Mouse (Mus musculus): ENCODE data around the gene Gnpat. TPM values are rescaled to one million over a fixed set of nuclear protein-coding genes. Genes with fewer than 3 reads are reported as not detected.
A peak's percentile ranks its signal among the peaks of the same experiment; 100 is the strongest.

Gnpat gene
- polyA plus RNA-seq, 1 experiment from 2014 or later: 99.0 TPM

DNA sequence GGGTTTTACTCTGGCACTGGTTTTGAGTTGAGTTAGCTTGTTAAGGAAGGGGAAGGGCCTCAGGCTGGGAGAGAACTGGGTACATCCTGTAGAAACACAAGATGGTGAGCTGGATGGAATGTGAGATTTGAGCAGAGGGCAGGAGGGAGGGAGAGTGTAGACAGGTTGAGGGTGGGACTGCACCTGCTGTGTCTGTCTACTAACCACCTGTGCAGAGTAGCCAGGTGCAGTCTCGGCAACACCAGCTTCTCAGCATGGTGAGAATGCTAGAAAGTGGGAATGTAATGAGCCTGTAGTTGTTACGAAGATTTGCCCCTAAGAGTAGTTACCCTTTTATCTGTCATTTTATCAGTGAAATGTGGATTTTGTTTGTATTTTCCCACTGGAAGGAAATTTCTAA lies 42.6 kb downstream of the Gnpat start:
- WGBS: 87% methylated on average over 2 of the region's 2 CpGs
- Histone ChIP-seq H3K9ac (ENCODE audit: low read length) (no peak overlapping the region), H3K4me3 (ENCODE audit: low read length) (no peak overlapping the region), H3K9me3 (ENCODE audit: control insufficient read depth, low read length) (no peaks in the 10 kb centered on the region), H3K36me3 (ENCODE audit: control insufficient read depth, insufficient read depth, low read length) (peaks cover 48% of the 10 kb centered on the region), H3K27ac (ENCODE audit: low read length) (no peak overlapping the region), H3K4me1 (replicated peaks; ENCODE audit: control insufficient read depth, insufficient read depth, low read length) (no peaks in the 10 kb centered on the region), H3K27me3 (ENCODE audit: control insufficient read depth, insufficient read depth, low read depth, low read length) (no peaks in the 10 kb centered on the region), H3K4me2 (ENCODE audit: low read depth, low read length) (no peak overlapping the region)
- no peak for ATAC-seq (ENCODE audit: low read depth)

DNA sequence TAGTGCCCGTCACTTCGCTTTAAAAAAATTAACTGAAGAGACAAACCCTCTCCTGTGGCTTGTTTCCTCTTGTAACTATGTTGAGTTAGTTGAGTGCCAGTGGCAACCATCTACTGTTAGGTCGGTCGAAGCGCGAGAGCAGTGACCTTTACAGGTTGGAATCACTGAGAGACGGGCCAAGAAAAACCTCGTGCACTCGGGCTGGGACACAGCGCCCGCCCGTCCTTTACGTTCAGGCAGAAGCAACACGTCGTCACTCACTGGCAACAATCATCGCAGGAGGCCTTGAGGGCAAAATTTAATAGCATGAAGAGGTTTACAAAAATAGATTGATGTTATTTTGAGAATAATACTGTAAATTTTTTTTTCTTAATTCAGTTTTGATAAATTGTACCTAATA lies 47.1 kb downstream of the Gnpat start:
- Histone ChIP-seq H3K4me3 (ENCODE audit: low read length) (no peak overlapping the region), H3K27me3 (ENCODE audit: control insufficient read depth, insufficient read depth, low read depth, low read length) (no peaks in the 10 kb centered on the region), H3K9ac (ENCODE audit: low read length) (no peak overlapping the region), H3K36me3 (ENCODE audit: control insufficient read depth, insufficient read depth, low read length) (peaks cover 48% of the 10 kb centered on the region), H3K4me1 (replicated peaks; ENCODE audit: control insufficient read depth, insufficient read depth, low read length) (no peaks in the 10 kb centered on the region), H3K27ac (ENCODE audit: low read length) (no peak overlapping the region), H3K4me2 (ENCODE audit: low read depth, low read length) (no peak overlapping the region), H3K9me3 (ENCODE audit: control insufficient read depth, low read length) (no peaks in the 10 kb centered on the region)
- no peak for ATAC-seq (ENCODE audit: low read depth)
- 89% methylated on average over 16 of the region's 16 CpGs for WGBS

DNA sequence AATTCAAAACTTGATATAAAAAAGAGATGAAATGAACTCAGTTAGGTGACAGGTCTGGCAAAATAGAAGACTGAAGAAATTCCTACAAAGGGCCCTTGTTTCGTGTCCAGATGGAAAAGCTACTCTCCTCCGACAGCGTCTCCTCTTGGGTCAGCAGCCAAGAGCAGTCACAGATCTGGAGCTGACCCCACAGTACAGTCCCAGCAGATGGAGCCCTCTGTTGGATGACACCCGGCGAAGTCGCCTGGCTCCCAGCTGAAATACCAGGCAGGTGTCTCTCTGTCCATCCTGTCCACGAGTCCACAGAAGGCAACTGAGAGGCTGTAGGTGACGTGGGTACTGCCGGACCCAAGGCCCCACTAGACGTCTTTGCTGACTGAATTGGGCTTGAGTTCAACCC lies 47.5 kb downstream of the Gnpat start:
- ATAC-seq (ENCODE audit: low read depth): no peak
- H3K4me2 ChIP-seq (ENCODE audit: low read depth, low read length): no peak overlapping the region
- no peak overlapping the region for H3K9ac ChIP-seq (ENCODE audit: low read length)
- peaks cover 50% of the 10 kb centered on the region for H3K36me3 ChIP-seq (ENCODE audit: control insufficient read depth, insufficient read depth, low read length)
- no peaks in the 10 kb centered on the region for H3K9me3 ChIP-seq (ENCODE audit: control insufficient read depth, low read length)
- 78% methylated on average over 10 of the region's 10 CpGs for WGBS
- H3K27ac ChIP-seq (ENCODE audit: low read length): no peak overlapping the region
- no peaks in the 10 kb centered on the region for H3K27me3 ChIP-seq (ENCODE audit: control insufficient read depth, insufficient read depth, low read depth, low read length)
- H3K4me3 ChIP-seq (ENCODE audit: low read length): no peak overlapping the region
- no peaks in the 10 kb centered on the region for H3K4me1 ChIP-seq (replicated peaks; ENCODE audit: control insufficient read depth, insufficient read depth, low read length)

DNA sequence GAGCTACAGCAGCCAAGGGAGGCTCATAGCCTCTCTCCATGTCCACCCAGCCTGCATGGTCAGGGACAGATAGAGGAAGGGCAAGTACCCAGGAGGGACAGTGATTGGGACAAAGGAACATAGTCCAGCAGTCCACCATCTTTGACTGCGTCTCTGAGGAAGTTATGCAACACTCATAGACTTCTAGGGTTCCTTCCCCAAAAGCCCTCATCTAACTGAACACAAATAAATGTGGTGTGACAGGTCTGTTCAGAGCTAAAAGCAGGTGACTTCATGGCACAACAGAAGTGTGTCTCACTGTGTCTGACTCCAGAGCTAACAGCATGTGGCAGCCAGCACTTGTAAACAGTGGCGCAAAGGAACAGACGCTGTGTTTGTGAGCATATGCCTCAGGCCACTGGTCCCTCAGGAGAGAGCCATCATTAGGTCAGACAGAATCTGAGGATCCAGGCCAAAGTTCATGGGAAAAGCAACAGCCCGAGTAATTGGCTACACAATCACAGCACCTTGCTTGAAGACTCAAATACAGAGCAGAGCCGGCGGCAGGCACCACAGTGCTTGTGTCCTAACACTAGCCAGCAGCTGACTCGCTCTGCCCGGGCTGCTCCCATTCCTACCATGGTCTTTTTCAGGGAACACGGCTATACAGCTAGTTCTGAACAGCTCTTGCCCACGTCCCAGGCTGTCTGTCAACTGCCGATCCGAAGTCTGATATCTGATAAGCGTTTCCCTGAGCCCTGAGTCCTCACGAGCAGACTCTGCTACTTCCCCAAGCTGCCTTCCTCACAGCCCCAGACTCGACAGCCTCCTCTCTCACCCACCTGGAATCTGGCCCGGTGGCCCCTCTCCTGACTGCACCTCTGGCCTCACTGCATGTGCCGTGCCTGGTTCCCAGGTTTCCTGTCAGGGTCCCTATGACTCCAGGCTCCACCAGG lies 49.4 kb downstream of the Gnpat start:
- no peaks in the 10 kb centered on the region for H3K9me3 ChIP-seq (ENCODE audit: control insufficient read depth, low read length)
- no peaks in the 10 kb centered on the region for H3K4me1 ChIP-seq (replicated peaks; ENCODE audit: control insufficient read depth, insufficient read depth, low read length)
- no peaks in the 10 kb centered on the region for H3K27me3 ChIP-seq (ENCODE audit: control insufficient read depth, insufficient read depth, low read depth, low read length)
- H3K27ac ChIP-seq (ENCODE audit: low read length): no peak overlapping the region
- no peak overlapping the region for H3K9ac ChIP-seq (ENCODE audit: low read length)
- H3K4me2 ChIP-seq (ENCODE audit: low read depth, low read length): no peak overlapping the region
- peaks cover 42% of the 10 kb centered on the region for H3K36me3 ChIP-seq (ENCODE audit: control insufficient read depth, insufficient read depth, low read length)
- no peak overlapping the region for H3K4me3 ChIP-seq (ENCODE audit: low read length)
- 80% methylated on average over 17 of the region's 17 CpGs for WGBS
- no peak for ATAC-seq (ENCODE audit: low read depth)

DNA sequence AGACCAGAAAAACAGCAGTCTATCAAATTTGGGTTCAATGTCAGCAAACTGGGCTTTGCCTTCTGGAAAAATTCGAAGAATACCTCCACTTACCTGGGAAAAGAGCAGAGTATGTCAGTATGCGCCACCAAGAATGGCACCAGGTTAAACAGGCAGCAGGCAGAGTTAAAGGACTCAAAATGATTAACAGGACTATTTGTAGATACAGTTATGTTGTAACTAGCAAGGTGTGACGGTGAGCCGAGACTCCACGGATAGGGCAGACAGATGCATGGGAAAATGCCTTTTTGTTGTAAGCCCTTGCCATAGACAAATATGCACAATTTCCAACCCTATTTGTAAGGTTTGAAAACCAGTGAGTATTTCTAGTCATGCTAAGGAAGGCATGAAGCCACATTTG lies 51.2 kb downstream of the Gnpat start:
- Histone ChIP-seq H3K4me3 (ENCODE audit: low read length) (no peak overlapping the region), H3K4me1 (replicated peaks; ENCODE audit: control insufficient read depth, insufficient read depth, low read length) (no peaks in the 10 kb centered on the region), H3K27ac (ENCODE audit: low read length) (no peak overlapping the region), H3K9me3 (ENCODE audit: control insufficient read depth, low read length) (no peaks in the 10 kb centered on the region), H3K27me3 (ENCODE audit: control insufficient read depth, insufficient read depth, low read depth, low read length) (no peaks in the 10 kb centered on the region), H3K36me3 (ENCODE audit: control insufficient read depth, insufficient read depth, low read length) (peaks cover 38% of the 10 kb centered on the region), H3K9ac (ENCODE audit: low read length) (no peak overlapping the region), H3K4me2 (ENCODE audit: low read depth, low read length) (no peak overlapping the region)
- no peak for ATAC-seq (ENCODE audit: low read depth)
- 97% methylated on average over 5 of the region's 5 CpGs for WGBS

DNA sequence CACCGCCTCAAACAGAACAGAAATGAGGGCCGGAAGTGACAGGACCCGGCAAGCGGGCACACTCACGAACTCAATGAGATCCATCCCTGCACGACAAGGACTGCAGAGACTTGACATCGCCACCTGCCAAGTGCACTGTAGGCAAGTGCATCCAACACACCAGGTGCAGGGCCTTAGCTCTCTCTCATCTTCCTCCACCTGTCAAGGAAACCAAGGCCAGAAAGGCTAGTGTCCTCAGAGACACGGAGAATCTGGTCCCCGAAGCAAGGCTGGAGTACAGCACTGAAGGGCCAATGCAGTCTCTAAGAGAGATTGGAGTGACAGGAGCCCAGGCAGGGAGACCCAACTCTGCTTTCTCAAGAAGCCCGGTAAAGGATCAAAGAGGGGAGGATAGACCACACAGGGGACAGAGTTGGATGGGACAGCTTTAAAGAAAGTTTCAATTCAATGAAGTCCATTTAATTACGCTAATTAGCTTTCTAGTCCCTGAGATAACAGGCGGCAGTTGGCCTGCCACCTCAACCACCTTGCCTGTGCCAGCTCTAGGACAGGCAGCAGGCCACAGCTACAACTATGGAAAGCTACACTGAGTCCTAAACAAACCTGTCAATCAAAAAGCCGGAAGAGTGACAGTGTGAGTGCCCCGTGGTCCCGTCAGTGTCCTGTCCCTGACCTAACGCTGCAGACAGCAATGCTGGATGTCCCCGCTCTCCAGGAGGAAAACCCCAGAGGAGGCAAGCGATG lies 55.1 kb downstream of the Gnpat start:
- no peak for ATAC-seq (ENCODE audit: low read depth)
- Histone ChIP-seq H3K4me2 (ENCODE audit: low read depth, low read length) (no peak overlapping the region), H3K9ac (ENCODE audit: low read length) (no peak overlapping the region), H3K27me3 (ENCODE audit: control insufficient read depth, insufficient read depth, low read depth, low read length) (no peaks in the 10 kb centered on the region), H3K4me3 (ENCODE audit: low read length) (no peak overlapping the region), H3K9me3 (ENCODE audit: control insufficient read depth, low read length) (no peaks in the 10 kb centered on the region), H3K36me3 (ENCODE audit: control insufficient read depth, insufficient read depth, low read length) (peaks cover 23% of the 10 kb centered on the region), H3K27ac (ENCODE audit: low read length) (no peak overlapping the region), H3K4me1 (replicated peaks; ENCODE audit: control insufficient read depth, insufficient read depth, low read length) (peaks cover 16% of the 10 kb centered on the region)
- 75% methylated on average over 18 of the region's 18 CpGs for WGBS

DNA sequence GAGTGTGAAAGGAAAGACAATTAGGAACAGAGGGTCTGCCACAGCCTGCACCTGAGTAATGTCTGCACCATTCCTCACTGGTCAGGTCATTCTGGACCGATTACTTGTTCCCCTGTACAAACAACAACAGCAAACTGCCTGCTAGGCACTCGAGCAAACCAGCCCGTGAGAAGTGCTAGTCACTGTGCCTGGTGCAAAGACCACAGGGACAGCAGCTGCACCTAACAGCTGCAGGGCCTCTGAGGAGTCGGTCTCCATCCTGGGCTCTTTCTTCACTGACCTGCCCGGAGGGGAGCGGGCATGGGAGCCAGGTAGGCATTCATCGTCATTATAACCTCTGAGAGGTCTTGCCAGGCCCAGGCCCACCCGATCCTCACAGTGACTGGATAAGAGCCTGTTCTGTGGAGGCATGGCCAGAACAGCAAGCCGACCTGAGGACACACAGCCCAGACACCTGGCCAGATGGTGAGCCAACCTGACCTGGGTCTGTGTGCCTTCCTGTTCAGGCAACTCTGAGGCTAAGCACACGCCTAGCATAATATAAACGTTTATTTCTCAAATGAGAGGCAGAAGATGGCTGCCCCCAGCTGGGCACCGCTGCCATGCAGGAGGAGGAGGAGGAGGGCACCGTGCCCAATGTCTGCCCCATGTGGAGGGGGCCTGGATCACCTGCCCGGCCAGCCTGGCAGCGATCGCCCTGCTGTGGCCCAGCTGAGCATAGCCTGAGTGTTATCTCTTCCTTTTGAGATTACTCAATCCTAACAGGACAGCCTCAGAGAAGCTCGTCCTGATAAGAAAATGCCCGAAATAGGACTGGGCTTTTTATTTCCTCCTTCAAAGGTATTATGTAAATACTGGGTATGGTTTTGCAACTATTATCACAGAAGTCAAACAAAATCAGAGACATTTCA lies 58.8 kb downstream of the Gnpat start:
- peaks cover 22% of the 10 kb centered on the region for H3K4me1 ChIP-seq (replicated peaks; ENCODE audit: control insufficient read depth, insufficient read depth, low read length)
- no peaks in the 10 kb centered on the region for H3K36me3 ChIP-seq (ENCODE audit: control insufficient read depth, insufficient read depth, low read length)
- WGBS: 39% methylated on average over 18 of the region's 18 CpGs
- peak overlapping the region; percentile 15; the same call in 1 of the 2 replicates for H3K4me2 ChIP-seq (ENCODE audit: low read depth, low read length)
- no peaks in the 10 kb centered on the region for H3K9me3 ChIP-seq (ENCODE audit: control insufficient read depth, low read length)
- no peak overlapping the region for H3K9ac ChIP-seq (ENCODE audit: low read length)
- peak overlapping the region; percentile 39 for H3K27ac ChIP-seq (ENCODE audit: low read length)
- no peaks in the 10 kb centered on the region for H3K27me3 ChIP-seq (ENCODE audit: control insufficient read depth, insufficient read depth, low read depth, low read length)
- H3K4me3 ChIP-seq (ENCODE audit: low read length): no peak overlapping the region
- peak; percentile 40; the same call in 1 of the 2 replicates for ATAC-seq (ENCODE audit: low read depth)

DNA sequence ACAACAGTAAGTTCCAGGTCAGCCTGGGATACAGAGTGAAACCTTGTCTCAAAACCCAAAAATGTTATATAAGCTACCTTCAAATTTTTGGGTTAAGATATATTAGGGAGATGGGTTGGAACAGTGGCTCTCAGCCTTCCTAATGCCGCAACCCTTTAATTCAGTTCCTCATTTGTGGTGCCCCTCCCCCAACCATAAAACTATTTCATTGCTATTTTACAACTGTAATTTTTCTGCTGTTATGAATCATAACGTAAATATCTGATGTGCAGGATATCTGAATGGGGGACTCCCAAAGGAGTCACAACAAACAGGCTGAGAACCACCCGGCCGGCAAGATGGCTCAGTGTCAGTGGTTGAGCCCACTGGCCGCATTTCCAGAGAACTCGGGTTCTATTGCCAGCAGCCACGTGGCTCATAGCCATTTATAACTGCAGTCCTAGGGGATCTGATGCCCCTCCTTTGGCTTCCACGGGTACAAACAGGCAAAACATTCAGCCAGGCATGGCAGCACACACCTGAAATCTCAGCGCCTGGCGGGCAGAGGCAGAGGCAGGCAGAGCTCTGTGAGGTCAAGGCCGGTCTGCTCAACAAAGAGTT lies 59.8 kb downstream of the Gnpat start:
- ATAC-seq (ENCODE audit: low read depth): no peak
- H3K4me1 ChIP-seq (replicated peaks; ENCODE audit: control insufficient read depth, insufficient read depth, low read length): peaks cover 24% of the 10 kb centered on the region
- peak overlapping the region; percentile 40 for H3K27ac ChIP-seq (ENCODE audit: low read length)
- H3K4me2 ChIP-seq (ENCODE audit: low read depth, low read length): no peak overlapping the region
- WGBS: 72% methylated on average over 11 of the region's 11 CpGs
- no peaks in the 10 kb centered on the region for H3K27me3 ChIP-seq (ENCODE audit: control insufficient read depth, insufficient read depth, low read depth, low read length)
- no peak overlapping the region for H3K4me3 ChIP-seq (ENCODE audit: low read length)
- no peaks in the 10 kb centered on the region for H3K36me3 ChIP-seq (ENCODE audit: control insufficient read depth, insufficient read depth, low read length)
- H3K9ac ChIP-seq (ENCODE audit: low read length): no peak overlapping the region
- H3K9me3 ChIP-seq (ENCODE audit: control insufficient read depth, low read length): no peaks in the 10 kb centered on the region

Measured in lung, embryonic 16.5 days (tissue).